Mouse (Mus musculus): Measurements from ENCODE around the gene Fermt2. TPM values are rescaled to one million over a fixed set of nuclear protein-coding genes. Genes with fewer than 3 reads are reported as not detected.
A peak's percentile ranks its signal among the peaks of the same experiment; 100 is the strongest.

Gene Fermt2
- polyA plus RNA-seq, 1 experiment from 2014 or later: 152 TPM

DNA sequence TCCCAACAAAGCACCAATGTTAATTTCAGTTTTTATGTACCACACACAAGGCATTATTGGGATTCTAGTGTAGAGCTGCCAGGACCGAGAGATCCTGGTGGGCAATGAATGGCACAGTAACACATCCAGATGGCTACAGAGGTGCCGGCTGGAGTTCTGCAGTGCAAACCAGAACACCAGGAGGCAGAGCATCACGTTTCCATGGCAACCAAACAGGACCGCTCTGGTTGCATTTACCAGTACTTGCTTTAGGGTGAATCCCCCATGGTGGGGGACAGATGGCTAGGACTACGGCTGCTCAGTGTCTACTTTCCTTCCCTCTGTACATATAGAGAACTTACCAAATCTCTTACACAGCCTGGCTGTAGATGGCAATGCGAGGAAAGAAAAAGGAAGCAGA is 67.5 kb downstream of the Fermt2 start:
- H3K9me3 ChIP-seq (ENCODE audit: control insufficient read depth, low read length): no peaks in the 10 kb centered on the region
- no peak overlapping the region for H3K27ac ChIP-seq (ENCODE audit: low read length)
- H3K36me3 ChIP-seq (ENCODE audit: control insufficient read depth, insufficient read depth, low read length): peaks cover 10% of the 10 kb centered on the region
- no peak overlapping the region for H3K9ac ChIP-seq (ENCODE audit: low read depth, low read length)
- peaks cover 13% of the 10 kb centered on the region for H3K4me1 ChIP-seq (ENCODE audit: control insufficient read depth, insufficient read depth, low read length)
- no peak for ATAC-seq
- 52% methylated on average over 6 of the region's 6 CpGs for WGBS
- H3K27me3 ChIP-seq (replicated peaks; ENCODE audit: control insufficient read depth, insufficient read depth, low read length): no peaks in the 10 kb centered on the region
- H3K4me3 ChIP-seq (ENCODE audit: low read length): no peak overlapping the region
- no peak overlapping the region for H3K4me2 ChIP-seq (ENCODE audit: low read depth, low read length)

DNA sequence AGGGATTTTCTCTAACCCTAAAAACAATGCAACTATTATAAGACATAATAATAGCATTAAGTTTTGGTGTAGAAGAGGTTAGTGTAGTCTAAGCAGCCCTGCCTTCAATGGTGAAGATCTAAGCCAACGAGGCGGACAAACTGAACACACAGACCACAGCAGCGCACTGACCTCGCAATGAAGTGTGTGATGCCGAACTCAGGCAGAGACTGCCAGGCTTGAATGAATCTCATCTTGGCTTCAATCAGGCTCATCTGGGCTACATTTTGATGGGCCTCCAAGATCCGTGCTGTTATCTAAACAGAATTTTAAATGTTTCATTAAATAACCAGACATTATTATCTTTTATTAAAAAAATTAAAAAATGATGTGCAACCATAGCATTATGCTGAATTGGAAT is 68.0 kb downstream of the Fermt2 start:
- H3K27ac ChIP-seq (ENCODE audit: low read length): no peak overlapping the region
- H3K27me3 ChIP-seq (replicated peaks; ENCODE audit: control insufficient read depth, insufficient read depth, low read length): no peaks in the 10 kb centered on the region
- no peak overlapping the region for H3K4me2 ChIP-seq (ENCODE audit: low read depth, low read length)
- ATAC-seq: no peak
- peaks cover 14% of the 10 kb centered on the region for H3K4me1 ChIP-seq (ENCODE audit: control insufficient read depth, insufficient read depth, low read length)
- H3K9me3 ChIP-seq (ENCODE audit: control insufficient read depth, low read length): no peaks in the 10 kb centered on the region
- H3K4me3 ChIP-seq (ENCODE audit: low read length): no peak overlapping the region
- peaks cover 10% of the 10 kb centered on the region for H3K36me3 ChIP-seq (ENCODE audit: control insufficient read depth, insufficient read depth, low read length)
- 88% methylated on average over 6 of the region's 6 CpGs for WGBS
- no peak overlapping the region for H3K9ac ChIP-seq (ENCODE audit: low read depth, low read length)

DNA sequence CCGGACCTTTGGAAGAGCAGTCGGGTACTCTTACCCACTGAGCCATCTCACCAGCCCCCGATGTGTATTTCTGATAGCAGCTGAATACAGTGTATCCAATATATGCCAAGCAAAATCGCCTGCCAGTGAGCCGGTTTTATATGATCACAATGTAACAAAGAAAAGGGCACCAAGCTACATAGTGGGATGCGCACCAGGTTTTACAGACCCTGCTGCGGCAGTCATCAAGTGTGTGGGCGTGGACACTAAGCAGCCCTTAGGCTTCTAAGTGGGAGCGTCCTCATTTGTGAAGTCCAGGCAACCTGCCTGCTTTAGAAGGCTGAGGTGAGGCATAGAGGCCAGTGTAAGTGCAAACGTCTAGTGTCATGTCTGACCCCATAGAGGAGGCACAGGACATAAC is 69.4 kb downstream of the Fermt2 start:
- Histone ChIP-seq H3K4me1 (ENCODE audit: control insufficient read depth, insufficient read depth, low read length) (peaks cover 21% of the 10 kb centered on the region), H3K4me3 (ENCODE audit: low read length) (no peak overlapping the region), H3K4me2 (ENCODE audit: low read depth, low read length) (no peak overlapping the region), H3K9ac (ENCODE audit: low read depth, low read length) (no peak overlapping the region), H3K27ac (ENCODE audit: low read length) (no peak overlapping the region), H3K36me3 (ENCODE audit: control insufficient read depth, insufficient read depth, low read length) (peaks cover 10% of the 10 kb centered on the region), H3K27me3 (replicated peaks; ENCODE audit: control insufficient read depth, insufficient read depth, low read length) (no peaks in the 10 kb centered on the region), H3K9me3 (ENCODE audit: control insufficient read depth, low read length) (no peaks in the 10 kb centered on the region)
- 93% methylated on average over 10 of the region's 10 CpGs for WGBS
- ATAC-seq: no peak

DNA sequence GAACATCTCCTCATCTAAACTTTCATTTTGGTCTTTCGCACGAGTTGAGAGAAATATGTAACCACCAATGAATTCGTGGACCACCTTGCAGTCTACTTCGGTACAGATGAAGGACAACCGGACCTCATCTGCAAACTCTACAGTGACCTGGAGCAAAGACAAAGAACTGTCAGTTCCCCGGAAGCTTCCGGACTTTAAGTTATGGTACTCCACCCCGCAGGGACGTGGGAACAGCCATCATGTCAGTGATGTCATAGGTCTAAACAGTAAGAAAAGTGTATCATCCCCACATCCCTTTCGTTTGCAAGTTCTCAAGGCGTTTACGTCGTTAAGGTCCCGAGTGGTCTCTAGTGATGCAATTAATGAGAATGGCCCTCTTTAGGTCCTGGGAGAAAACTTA is 70.0 kb downstream of the Fermt2 start:
- Histone ChIP-seq H3K9me3 (ENCODE audit: control insufficient read depth, low read length) (no peaks in the 10 kb centered on the region), H3K9ac (ENCODE audit: low read depth, low read length) (no peak overlapping the region), H3K4me3 (ENCODE audit: low read length) (no peak overlapping the region), H3K4me1 (ENCODE audit: control insufficient read depth, insufficient read depth, low read length) (peaks cover 21% of the 10 kb centered on the region), H3K36me3 (ENCODE audit: control insufficient read depth, insufficient read depth, low read length) (peaks cover 10% of the 10 kb centered on the region), H3K27ac (ENCODE audit: low read length) (no peak overlapping the region), H3K4me2 (ENCODE audit: low read depth, low read length) (no peak overlapping the region), H3K27me3 (replicated peaks; ENCODE audit: control insufficient read depth, insufficient read depth, low read length) (no peaks in the 10 kb centered on the region)
- no peak for ATAC-seq
- WGBS: 94% methylated on average over 14 of the region's 14 CpGs

DNA sequence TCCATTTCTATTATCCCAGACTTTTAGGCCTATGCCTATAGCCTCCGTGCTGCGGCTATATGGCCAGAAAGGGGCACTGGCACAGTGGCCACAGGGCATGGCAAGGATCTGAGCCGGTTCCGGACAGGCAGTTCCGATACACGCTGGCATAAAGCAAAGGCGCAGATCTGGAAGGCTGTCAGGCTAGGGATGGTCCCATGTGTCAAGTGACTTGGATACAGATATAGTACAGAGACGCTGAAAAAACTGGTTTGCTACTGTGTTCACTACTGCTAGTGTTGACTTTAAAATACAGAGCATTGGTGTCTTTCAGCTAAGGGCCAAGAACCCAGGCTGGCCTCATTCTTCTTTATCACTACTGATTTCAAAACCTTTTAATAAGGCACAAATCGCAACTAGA is 72.9 kb downstream of the Fermt2 start:
- no peak overlapping the region for H3K9ac ChIP-seq (ENCODE audit: low read depth, low read length)
- 87% methylated on average over 9 of the region's 9 CpGs for WGBS
- H3K4me1 ChIP-seq (ENCODE audit: control insufficient read depth, insufficient read depth, low read length): peaks cover 19% of the 10 kb centered on the region
- H3K27me3 ChIP-seq (replicated peaks; ENCODE audit: control insufficient read depth, insufficient read depth, low read length): no peaks in the 10 kb centered on the region
- H3K4me3 ChIP-seq (ENCODE audit: low read length): no peak overlapping the region
- no peak for ATAC-seq
- H3K9me3 ChIP-seq (ENCODE audit: control insufficient read depth, low read length): no peaks in the 10 kb centered on the region
- peak overlapping the region; percentile 68; the same call in 1 of the 2 replicates for H3K27ac ChIP-seq (ENCODE audit: low read length)
- peaks cover 10% of the 10 kb centered on the region for H3K36me3 ChIP-seq (ENCODE audit: control insufficient read depth, insufficient read depth, low read length)
- no peak overlapping the region for H3K4me2 ChIP-seq (ENCODE audit: low read depth, low read length)

DNA sequence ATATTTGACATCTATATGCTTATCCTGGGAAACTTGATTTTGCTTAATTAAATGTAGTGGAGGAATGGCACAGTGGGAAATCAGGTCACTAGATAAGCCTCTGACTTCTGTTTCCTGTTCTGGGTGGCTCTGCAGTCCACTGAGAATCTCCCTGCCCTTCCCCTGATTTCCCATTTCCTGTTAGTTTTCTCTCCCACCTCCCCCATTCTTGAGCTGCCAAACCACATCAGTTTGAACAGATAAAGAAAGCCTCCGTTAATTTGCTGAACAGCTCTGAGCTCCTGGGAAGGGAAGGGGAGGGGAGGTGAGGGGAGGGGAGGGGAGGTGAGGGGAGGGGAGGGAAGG is 73.4 kb downstream of the Fermt2 start:
- Histone ChIP-seq H3K9me3 (ENCODE audit: control insufficient read depth, low read length) (no peaks in the 10 kb centered on the region), H3K4me2 (ENCODE audit: low read depth, low read length) (no peak overlapping the region), H3K27ac (ENCODE audit: low read length) (0 out of 2 replicates have a peak overlapping the region, but pooled peaks have one; percentile 38), H3K4me1 (ENCODE audit: control insufficient read depth, insufficient read depth, low read length) (peaks cover 20% of the 10 kb centered on the region), H3K9ac (ENCODE audit: low read depth, low read length) (no peak overlapping the region), H3K36me3 (ENCODE audit: control insufficient read depth, insufficient read depth, low read length) (peaks cover 8% of the 10 kb centered on the region), H3K4me3 (ENCODE audit: low read length) (no peak overlapping the region), H3K27me3 (replicated peaks; ENCODE audit: control insufficient read depth, insufficient read depth, low read length) (no peaks in the 10 kb centered on the region)
- WGBS: 0% methylated on average over 1 of the region's 1 CpGs
- ATAC-seq: no peak

DNA sequence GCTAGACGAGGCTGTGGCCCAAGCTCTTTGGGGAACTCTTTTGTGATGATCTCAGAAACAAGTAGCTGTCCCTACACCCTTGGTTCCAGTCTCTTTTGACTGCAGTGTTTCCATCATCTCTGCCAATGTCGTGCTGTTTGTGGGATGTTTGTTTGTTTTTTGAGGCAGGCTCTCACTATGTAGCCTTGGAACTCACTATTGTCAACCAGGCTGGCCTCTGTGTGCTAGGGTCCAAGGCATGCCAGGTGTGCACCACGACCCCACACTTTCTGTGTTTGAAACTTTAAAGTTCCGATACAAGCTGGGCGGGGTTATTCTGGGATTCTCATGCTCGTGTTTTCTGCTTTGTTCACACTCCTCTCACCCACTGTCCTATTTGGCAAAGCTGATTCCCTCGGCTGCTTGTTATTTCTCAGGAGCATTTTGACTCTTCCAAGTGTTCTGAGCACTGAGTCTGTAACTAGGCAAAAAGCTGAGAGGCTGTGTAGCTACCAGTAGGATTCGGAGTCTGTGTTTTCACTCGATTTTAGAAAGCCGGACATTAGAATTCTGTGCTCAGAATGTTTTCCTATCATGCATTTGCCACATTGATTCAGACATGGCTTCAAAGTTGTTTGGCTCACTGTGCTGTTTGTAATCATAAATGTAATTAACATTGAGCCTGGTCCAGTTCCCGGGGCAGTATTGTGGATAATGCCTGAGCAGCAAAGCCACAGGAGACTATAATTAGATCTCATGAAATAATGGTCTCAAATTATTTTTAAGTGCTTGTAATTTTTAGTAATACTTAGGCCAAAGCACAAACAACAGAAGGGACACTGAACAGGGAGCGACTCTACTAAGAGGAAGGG is 74.0 kb downstream of the Fermt2 start:
- H3K9me3 ChIP-seq (ENCODE audit: control insufficient read depth, low read length): no peaks in the 10 kb centered on the region
- no peaks in the 10 kb centered on the region for H3K27me3 ChIP-seq (replicated peaks; ENCODE audit: control insufficient read depth, insufficient read depth, low read length)
- peaks cover 24% of the 10 kb centered on the region for H3K4me1 ChIP-seq (ENCODE audit: control insufficient read depth, insufficient read depth, low read length)
- no peak for ATAC-seq
- peak overlapping the region; percentile 45; the same call in 1 of the 2 replicates for H3K27ac ChIP-seq (ENCODE audit: low read length)
- no peak overlapping the region for H3K4me3 ChIP-seq (ENCODE audit: low read length)
- no peak overlapping the region for H3K4me2 ChIP-seq (ENCODE audit: low read depth, low read length)
- no peak overlapping the region for H3K9ac ChIP-seq (ENCODE audit: low read depth, low read length)
- H3K36me3 ChIP-seq (ENCODE audit: control insufficient read depth, insufficient read depth, low read length): 0 out of 2 replicates have a peak, but pooled peaks cover 3% of the 10 kb centered on the region
- WGBS: 61% methylated on average over 12 of the region's 12 CpGs

DNA sequence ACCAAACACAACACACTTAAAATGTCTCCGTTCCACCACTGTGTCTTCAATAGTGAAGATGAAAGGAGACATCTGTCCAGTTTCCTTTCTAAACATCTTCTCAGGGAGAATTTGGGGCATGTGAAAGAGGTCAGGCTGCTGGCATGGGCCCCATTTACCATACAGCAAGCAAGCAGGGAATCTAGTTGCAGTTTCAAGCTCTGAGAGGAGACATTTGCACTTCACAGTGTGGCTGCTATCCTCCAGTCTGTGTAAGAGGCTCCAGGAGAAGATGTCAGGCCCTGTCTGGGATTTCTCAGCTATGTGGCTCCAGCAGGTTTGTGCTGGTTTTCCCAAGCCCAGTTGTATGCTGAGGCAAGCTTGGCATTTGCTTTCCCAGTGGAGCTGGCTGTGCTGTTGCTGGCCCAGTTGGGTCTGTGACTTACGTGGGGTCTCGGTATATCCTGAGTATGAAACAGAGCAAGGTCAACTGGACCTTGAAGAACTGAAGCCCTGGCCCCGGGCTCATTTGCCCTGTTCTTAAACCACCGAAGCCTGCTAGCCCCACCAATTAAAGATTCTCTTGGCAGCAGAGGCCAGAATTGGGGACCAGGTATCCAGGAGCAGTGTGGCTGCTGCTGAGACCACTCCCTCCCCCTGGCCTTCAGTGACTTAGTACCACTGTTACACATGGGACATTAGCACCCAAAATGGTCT is 76.2 kb downstream of the Fermt2 start:
- peak overlapping the region; percentile 72 for H3K27ac ChIP-seq (ENCODE audit: low read length)
- no peaks in the 10 kb centered on the region for H3K9me3 ChIP-seq (ENCODE audit: control insufficient read depth, low read length)
- WGBS: 66% methylated on average over 5 of the region's 5 CpGs
- no peaks in the 10 kb centered on the region for H3K27me3 ChIP-seq (replicated peaks; ENCODE audit: control insufficient read depth, insufficient read depth, low read length)
- peaks cover 24% of the 10 kb centered on the region for H3K4me1 ChIP-seq (ENCODE audit: control insufficient read depth, insufficient read depth, low read length)
- no peak for ATAC-seq
- no peak overlapping the region for H3K9ac ChIP-seq (ENCODE audit: low read depth, low read length)
- H3K4me2 ChIP-seq (ENCODE audit: low read depth, low read length): no peak overlapping the region
- H3K4me3 ChIP-seq (ENCODE audit: low read length): no peak overlapping the region
- H3K36me3 ChIP-seq (ENCODE audit: control insufficient read depth, insufficient read depth, low read length): no peaks in the 10 kb centered on the region

DNA sequence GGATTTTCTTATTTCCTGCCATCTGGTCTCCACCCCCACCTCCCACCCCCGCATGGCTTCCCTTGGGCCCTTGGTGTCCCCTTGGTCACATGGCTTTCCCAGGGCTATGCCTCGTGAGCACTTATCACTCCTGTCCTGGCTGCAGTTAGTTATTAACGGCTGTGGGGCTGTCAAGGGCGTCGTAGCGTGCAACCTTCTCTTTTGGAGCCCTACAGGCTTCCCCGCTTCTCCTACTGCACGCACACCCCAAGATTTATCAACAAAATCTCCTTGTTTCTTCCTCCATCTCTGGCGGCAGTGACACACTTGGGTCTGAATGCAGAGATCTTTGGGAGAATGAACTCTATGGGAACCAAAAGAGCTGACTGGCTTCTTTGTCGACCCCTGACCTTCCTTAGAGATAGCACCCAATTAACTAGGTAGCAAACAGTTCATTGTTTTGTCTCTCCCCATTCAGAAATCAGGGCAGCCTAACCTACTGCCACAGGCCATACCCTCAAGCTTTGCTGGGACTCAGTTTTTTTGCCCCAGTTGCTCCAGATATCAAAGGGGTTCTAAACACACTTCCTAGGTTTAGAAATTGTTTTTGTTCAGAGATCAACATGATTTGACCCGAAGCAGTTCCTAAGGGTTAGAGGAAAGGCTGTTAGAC is 76.9 kb downstream of the Fermt2 start:
- 17% methylated on average over 11 of the region's 11 CpGs for WGBS
- peak overlapping the region; percentile 72 for H3K27ac ChIP-seq (ENCODE audit: low read length)
- H3K9me3 ChIP-seq (ENCODE audit: control insufficient read depth, low read length): no peaks in the 10 kb centered on the region
- H3K4me2 ChIP-seq (ENCODE audit: low read depth, low read length): no peak overlapping the region
- no peaks in the 10 kb centered on the region for H3K36me3 ChIP-seq (ENCODE audit: control insufficient read depth, insufficient read depth, low read length)
- H3K27me3 ChIP-seq (replicated peaks; ENCODE audit: control insufficient read depth, insufficient read depth, low read length): no peaks in the 10 kb centered on the region
- peaks cover 24% of the 10 kb centered on the region for H3K4me1 ChIP-seq (ENCODE audit: control insufficient read depth, insufficient read depth, low read length)
- no peak overlapping the region for H3K4me3 ChIP-seq (ENCODE audit: low read length)
- H3K9ac ChIP-seq (ENCODE audit: low read depth, low read length): no peak overlapping the region
- peak; percentile 80 for ATAC-seq
